Mouse (Mus musculus) brown adipose tissue, adult 24 weeks (tissue): ENCODE data around the gene Tnpo2. TPM values are rescaled to one million over a fixed set of nuclear protein-coding genes. Genes with fewer than 3 reads are reported as not detected.
A peak's percentile ranks its signal among the peaks of the same experiment; 100 is the strongest.

ENCODE experiments used
- H3K27ac ChIP-seq: fragments of 200-500 bp; replicated peaks from 2 replicates; pipeline ENCODE4 v1.5.1; 2012; ENCODE audit warnings: low read depth, mild to moderate bottlenecking, low read length
- H3K4me1 ChIP-seq: fragments of 200-500 bp; 2 replicates; pipeline ENCODE4 v1.6.1; 2012; ENCODE audit warnings: low read length, mixed read lengths; ENCODE audit not compliant: control insufficient read depth, insufficient read depth, insufficient read length
- H3K4me3 ChIP-seq: fragments of 200-500 bp; 2 replicates; pipeline ENCODE4 v1.5.1; 2012; ENCODE audit warnings: low read depth, mild to moderate bottlenecking, low read length, moderate library complexity; ENCODE audit not compliant: insufficient read depth
- polyA plus RNA-seq: library from polyadenylated mRNA; stranded (reverse); fragments of >200 nt; gene quantifications from 2 replicates; pipeline ENCODE4 v1.2.4, GENCODE M21; 2012; ENCODE audit not compliant: missing spikeins, insufficient read depth, insufficient read length

Tnpo2 gene
- polyA plus RNA-seq, 1 experiment = 33.5 TPM

- Histone ChIP-seq H3K27ac (peak overlapping the region; percentile 64), H3K4me1 (peaks cover 6% of the 10 kb centered on the region; the same call in 1 of the 2 replicates), H3K4me3 (peak overlapping the region; percentile 84)
Observed at GRCm38 (mm10) chr8:85036381-85036717, 366 bp upstream of the Tnpo2 start.

GRCm38 (mm10) chr8:85037366-85037680 lies 608 bp downstream of the Tnpo2 start:
- Histone ChIP-seq H3K4me1 (peaks cover 6% of the 10 kb centered on the region; the same call in 1 of the 2 replicates), H3K27ac (peak overlapping the region; percentile 24; the same call in 1 of the 2 replicates), H3K4me3 (peak overlapping the region; percentile 82)

DNA sequence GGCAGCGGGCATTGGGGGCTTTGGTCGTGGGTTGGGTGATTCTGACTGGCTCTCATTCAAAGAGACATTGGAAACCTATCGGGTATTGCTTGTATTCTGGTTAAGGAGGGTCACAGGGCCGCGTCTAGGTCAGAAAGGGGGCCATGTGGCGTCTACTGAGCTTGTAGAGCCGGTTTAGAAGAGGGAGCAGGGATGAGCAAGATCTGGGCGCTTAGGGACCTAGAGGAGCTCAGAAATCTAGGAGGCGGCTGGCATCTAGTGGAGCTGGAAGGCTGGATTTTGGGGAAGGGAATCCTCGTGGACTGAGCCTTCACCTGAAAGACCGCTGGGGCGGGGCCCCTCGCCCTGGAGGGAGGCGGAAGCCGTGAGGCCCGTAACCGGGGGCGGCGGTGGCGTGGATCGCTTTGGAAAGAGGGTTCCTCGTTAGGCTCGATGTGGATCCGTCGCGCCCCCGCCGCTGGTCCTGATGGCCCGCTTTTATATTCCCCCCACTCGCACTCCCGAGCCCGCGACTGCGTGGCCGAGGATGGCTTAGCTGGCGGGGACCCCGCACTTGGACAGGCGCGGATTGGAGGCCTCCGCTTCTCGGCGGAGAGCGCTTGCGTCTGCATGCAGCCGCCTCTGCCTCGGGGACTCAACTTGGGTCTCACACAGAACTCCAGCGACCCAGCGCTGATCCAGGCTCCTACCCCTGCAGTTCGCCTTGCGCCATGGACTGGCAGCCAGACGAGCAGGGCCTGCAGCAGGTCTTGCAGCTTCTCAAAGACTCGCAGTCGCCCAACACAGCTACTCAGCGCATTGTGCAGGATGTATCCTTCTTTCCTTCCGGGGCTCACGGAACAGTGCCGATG lies 1.2 kb downstream of the Tnpo2 start:
- peaks cover 6% of the 10 kb centered on the region; the same call in 1 of the 2 replicates for H3K4me1 ChIP-seq
- H3K27ac ChIP-seq = peak overlapping the region; percentile 8; the same call in 1 of the 2 replicates
- H3K4me3 ChIP-seq = peak overlapping the region; percentile 82

DNA sequence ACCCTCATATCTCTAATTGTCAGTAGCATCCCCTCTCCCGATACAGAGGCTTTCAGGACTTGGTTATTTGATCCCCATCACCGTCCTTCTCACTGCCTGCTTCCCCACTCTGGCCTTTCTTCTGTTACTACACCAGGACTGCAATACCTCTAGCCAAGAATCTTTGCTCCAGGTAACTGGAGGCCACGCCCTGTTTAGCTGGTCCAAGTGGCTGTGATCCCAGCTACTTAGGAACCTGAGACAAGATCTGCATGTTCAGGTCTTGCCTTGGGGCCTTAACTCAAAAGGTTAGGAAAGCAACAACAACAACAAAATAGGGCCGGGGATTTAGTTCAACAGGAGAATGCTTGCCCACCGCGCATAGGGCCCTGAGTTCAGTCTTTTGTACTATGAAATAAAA lies 6.9 kb downstream of the Tnpo2 start:
- no peaks in the 10 kb centered on the region for H3K4me1 ChIP-seq

DNA sequence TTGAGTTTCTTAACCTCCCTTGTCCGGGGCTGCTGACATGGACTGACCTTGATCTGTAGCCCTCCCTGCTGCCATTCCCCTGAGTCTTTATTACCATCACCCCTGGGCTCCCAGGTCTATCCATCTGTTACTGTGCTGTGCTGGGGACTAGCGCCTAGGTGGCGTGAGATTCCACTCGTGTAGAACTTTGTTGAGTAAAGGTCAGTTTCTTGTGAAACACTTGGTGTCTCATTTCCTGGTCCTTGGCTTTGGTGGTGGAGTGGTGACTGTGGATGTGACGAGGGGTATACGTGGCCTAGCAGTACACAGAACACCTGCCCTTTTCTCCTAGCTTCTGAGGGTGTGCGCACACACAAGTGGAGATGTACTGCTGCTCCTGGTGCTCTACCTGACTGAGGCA lies 20.7 kb downstream of the Tnpo2 start:
- Histone ChIP-seq H3K4me3 (no peak overlapping the region), H3K27ac (no peak overlapping the region), H3K4me1 (peaks cover 5% of the 10 kb centered on the region; the same call in 1 of the 2 replicates)

More for the DNA sequence above, 6.9 kb downstream of the Tnpo2 start:
- H3K27ac ChIP-seq = no peak overlapping the region
- H3K4me3 ChIP-seq = no peak overlapping the region

GRCm38 (mm10) chr8:85059879-85060616 lies 23.3 kb downstream of the Tnpo2 start, which contains the start of gene Fbxw9:
TSS of gene Fbxw9 (plus strand) at chr8:85060055.
- Histone ChIP-seq H3K4me3 (peak within 1 kb of the TSS; percentile 95), H3K27ac (no peak within 1 kb of the TSS), H3K4me1 (peaks cover 5% of the 10 kb centered on the region; the same call in 1 of the 2 replicates)

DNA sequence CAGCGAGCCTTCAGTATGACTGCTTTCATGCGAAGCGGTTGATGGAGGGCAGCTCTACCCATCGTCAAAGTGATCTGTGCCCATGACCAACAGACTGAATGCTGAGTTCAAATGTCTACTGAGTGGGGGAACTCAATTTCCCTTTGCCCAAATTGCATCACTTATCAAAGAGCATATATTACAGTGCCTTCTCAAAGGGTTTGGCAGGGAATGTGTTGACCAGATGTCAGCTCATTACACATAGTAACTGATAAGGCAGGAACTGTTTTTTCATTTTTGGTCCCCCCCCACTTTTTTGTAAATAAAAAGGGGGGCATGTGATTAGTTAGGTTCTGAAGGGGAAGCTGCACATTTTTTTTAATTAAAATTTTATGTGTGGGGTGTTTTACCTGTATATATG lies 25.9 kb downstream of the Tnpo2 start:
- Histone ChIP-seq H3K27ac (no peak overlapping the region), H3K4me1 (peaks cover 5% of the 10 kb centered on the region; the same call in 1 of the 2 replicates), H3K4me3 (no peak overlapping the region)

GRCm38 (mm10) chr8:85065213-85065612 lies 28.5 kb downstream of the Tnpo2 start:
- peaks cover 5% of the 10 kb centered on the region; the same call in 1 of the 2 replicates for H3K4me1 ChIP-seq
- no peak overlapping the region for H3K4me3 ChIP-seq
- no peak overlapping the region for H3K27ac ChIP-seq

DNA sequence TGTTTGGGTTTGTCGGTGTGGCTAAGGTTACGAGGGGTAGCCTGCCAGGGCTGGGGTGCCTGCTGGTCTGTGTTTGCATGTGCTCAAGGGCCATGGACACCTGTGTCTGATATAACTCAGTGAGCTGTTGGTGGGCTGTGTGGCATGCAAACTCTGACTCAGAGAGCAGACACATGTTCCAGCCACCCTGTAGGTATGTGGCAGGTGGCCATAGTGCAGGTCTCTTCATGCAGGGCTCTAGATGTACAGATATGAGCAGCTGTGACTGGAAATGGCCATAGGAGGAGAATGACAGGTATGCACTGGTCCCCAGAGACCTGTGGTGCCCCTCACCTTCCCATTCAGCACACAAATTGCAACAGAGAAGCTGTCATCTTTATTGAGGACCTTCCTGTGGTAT lies 30.4 kb downstream of the Tnpo2 start:
- Histone ChIP-seq H3K27ac (no peak overlapping the region), H3K4me1 (peaks cover 2% of the 10 kb centered on the region; the same call in 1 of the 2 replicates), H3K4me3 (no peak overlapping the region)

DNA sequence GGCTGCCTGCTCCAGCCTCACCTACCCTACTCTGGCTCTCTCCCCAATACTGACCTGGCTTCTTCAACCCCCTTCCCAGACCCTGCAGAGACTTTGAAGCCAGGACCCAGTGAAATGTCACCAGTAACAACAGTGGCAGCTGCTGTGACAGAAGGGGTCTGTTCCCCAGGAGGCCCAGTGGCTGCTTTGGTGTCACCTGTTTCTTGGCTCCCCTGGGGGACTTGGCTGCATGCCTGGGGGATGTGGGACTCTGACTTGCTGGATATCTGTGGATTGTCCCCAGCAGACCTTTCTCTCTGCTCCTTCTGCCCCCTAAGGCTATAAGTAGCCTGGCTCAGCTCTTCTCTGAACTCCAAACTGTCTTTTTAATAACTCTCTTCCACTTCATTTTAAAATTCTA lies 31.3 kb downstream of the Tnpo2 start, which contains the start of gene Gm5741:
Gene Gm5741 (minus strand): TSS at position 1 of the 400 bp plus-strand sequence.
- Histone ChIP-seq H3K4me3 (no peak within 1 kb of the TSS), H3K4me1 (peaks cover 2% of the 10 kb centered on the region; the same call in 1 of the 2 replicates), H3K27ac (no peak within 1 kb of the TSS)

DNA sequence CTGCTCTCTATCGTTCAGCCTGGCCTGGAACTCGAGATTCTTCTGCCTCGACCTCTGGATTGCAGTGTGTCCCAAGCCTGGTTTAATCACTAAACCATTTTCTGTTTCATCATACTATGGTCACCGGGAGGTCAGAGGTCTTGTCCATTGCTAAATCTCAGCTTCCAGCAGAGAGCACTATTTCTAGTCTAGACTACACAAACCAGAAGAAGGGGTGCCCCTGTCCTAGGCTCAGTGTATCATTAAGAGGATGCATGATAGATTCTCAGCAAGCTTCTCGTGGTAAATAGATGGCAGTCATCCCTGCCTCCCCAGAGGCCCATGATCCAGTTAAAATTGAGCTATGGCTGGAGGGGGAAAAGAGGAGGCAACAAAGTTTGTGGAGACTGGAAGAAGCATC lies 34.3 kb downstream of the Tnpo2 start:
- Histone ChIP-seq H3K4me3 (peak overlapping the region; percentile 95), H3K27ac (peak overlapping the region; percentile 56; the same call in 1 of the 2 replicates)

GRCm38 (mm10) chr8:85071514-85072281 lies 35.0 kb downstream of the Tnpo2 start, which contains the start of gene Dhps:
TSS of gene Dhps (plus strand) at chr8:85071757.
- Histone ChIP-seq H3K4me3 (peak within 1 kb of the TSS; percentile 95), H3K27ac (peak within 1 kb of the TSS; percentile 93)

More for the DNA sequence above, 34.3 kb downstream of the Tnpo2 start:
- H3K4me1 ChIP-seq = peaks cover 2% of the 10 kb centered on the region; the same call in 1 of the 2 replicates

DNA sequence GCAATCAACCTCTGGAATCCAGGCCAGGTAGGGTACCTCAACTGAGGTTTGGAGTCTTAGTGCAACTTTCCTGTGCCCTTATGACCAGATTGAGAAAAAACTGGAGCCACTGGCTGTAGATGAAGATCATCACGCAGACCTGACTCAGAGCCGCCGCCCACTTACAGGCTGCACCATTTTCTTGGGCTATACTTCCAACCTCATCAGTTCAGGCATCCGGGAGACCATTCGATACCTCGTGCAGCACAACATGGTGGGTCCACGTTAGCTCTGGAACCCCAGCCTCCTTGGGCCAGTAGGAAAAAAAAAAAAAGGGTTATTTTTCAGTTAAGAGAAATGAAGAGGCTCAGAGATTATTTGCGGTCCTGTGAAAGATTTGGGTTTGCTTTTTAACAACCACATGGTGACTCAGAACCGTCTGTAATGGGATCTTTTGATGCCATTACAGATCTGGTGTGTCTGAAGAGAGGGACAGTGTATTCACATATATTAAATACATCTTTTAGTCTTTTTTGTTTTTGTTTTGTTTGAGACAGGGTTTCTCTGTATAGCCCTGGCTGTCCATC lies 35.7 kb downstream of the Tnpo2 start:
- Histone ChIP-seq H3K27ac (peak overlapping the region; percentile 44; the same call in 1 of the 2 replicates), H3K4me3 (peak overlapping the region; percentile 95), H3K4me1 (peaks cover 2% of the 10 kb centered on the region; the same call in 1 of the 2 replicates)

More at GRCm38 (mm10) chr8:85071514-85072281, 35.0 kb downstream of the Tnpo2 start, which contains the start of gene Dhps:
- H3K4me1 ChIP-seq = peaks cover 2% of the 10 kb centered on the region; the same call in 1 of the 2 replicates

- peaks cover 2% of the 10 kb centered on the region; the same call in 1 of the 2 replicates for H3K4me1 ChIP-seq
- H3K4me3 ChIP-seq = no peak overlapping the region
- H3K27ac ChIP-seq = no peak overlapping the region
Observed at GRCm38 (mm10) chr8:85073041-85073612, 36.4 kb downstream of the Tnpo2 start.
